Mouse (Mus musculus) megakaryocyte, adult 5-6 weeks (primary cell): ENCODE measurements around the gene 1700013F07Rik. TPM values are rescaled to one million over a fixed set of nuclear protein-coding genes. Genes with fewer than 3 reads are reported as not detected.

Source experiments
- total RNA-seq, 2 experiments: library from RNA; stranded (forward) in 1 of 2; stranded (reverse) in 1 of 2; fragments of 153-499, 151-499 nt in 1 of 2; fragments of 221-1000, 200-1000 nt in 1 of 2; gene quantifications; 2 replicates each; pipeline versions ENCODE4 v1.2.3 to v1.2.4; 2015 to 2017

The 1700013F07Rik gene
- total RNA-seq, 2 experiments from 2014 or later = not detected

Other genes starting within 250 kb of the 1700013F07Rik start
- not detected in 2 replicates for gene Mybphl, start 169.2 kb upstream of the 1700013F07Rik start, total RNA-seq (2015)
- not detected in 2 replicates for gene Mybphl, start 169.2 kb upstream of the 1700013F07Rik start, total RNA-seq (2017)
- gene Psrc1, start 150.3 kb upstream of the 1700013F07Rik start, total RNA-seq (2015) = 11.9 and 12.2 TPM in 2 replicates
- 12.8 and 15.4 TPM in 2 replicates for gene Psrc1, start 150.3 kb upstream of the 1700013F07Rik start, total RNA-seq (2017)
- 0.75 and 0.94 TPM in 2 replicates for gene Celsr2, start 118.6 kb upstream of the 1700013F07Rik start, total RNA-seq (2015)
- gene Celsr2, start 118.6 kb upstream of the 1700013F07Rik start, total RNA-seq (2017) = 0.22 and 0.81 TPM in 2 replicates
- gene Sars, start 88.9 kb upstream of the 1700013F07Rik start, total RNA-seq (2015) = 19.2 and 19.9 TPM in 2 replicates
- 241 and 283 TPM in 2 replicates for gene Sars, start 88.9 kb upstream of the 1700013F07Rik start, total RNA-seq (2017)
- not detected in 2 replicates for gene 5330417C22Rik, start 2.4 kb downstream of the 1700013F07Rik start, total RNA-seq (2015)
- gene 5330417C22Rik, start 2.4 kb downstream of the 1700013F07Rik start, total RNA-seq (2017) = 0.04 TPM in 1 of 2 replicates, not detected in the other
- 16.5 and 18.2 TPM in 2 replicates for gene Tmem167b, start 28.3 kb downstream of the 1700013F07Rik start, total RNA-seq (2015)
- gene Tmem167b, start 28.3 kb downstream of the 1700013F07Rik start, total RNA-seq (2017) = 45.9 and 46.3 TPM in 2 replicates
- gene Taf13, start 37.5 kb downstream of the 1700013F07Rik start, total RNA-seq (2015) = 32.1 and 32.6 TPM in 2 replicates
- gene Taf13, start 37.5 kb downstream of the 1700013F07Rik start, total RNA-seq (2017) = 36.8 and 37.7 TPM in 2 replicates
- gene Wdr47, start 57.1 kb downstream of the 1700013F07Rik start, total RNA-seq (2015) = 3.3 and 4.4 TPM in 2 replicates
- 8.1 and 8.7 TPM in 2 replicates for gene Wdr47, start 57.1 kb downstream of the 1700013F07Rik start, total RNA-seq (2017)
- gene Clcc1, start 119.8 kb downstream of the 1700013F07Rik start, total RNA-seq (2015) = 30.6 and 36.6 TPM in 2 replicates
- gene Clcc1, start 119.8 kb downstream of the 1700013F07Rik start, total RNA-seq (2017) = 68.9 and 74.7 TPM in 2 replicates
- gene Gpsm2, start 188.2 kb downstream of the 1700013F07Rik start, total RNA-seq (2015) = 32.1 and 37.2 TPM in 2 replicates
- 49.9 and 50.4 TPM in 2 replicates for gene Gpsm2, start 188.2 kb downstream of the 1700013F07Rik start, total RNA-seq (2017)
- 0.07 TPM in 1 of 2 replicates, not detected in the other for gene Aknad1, start 205.5 kb downstream of the 1700013F07Rik start, total RNA-seq (2015)
- 0.26 TPM in 1 of 2 replicates, not detected in the other for gene Aknad1, start 205.5 kb downstream of the 1700013F07Rik start, total RNA-seq (2017)